Mouse (Mus musculus) duodenum, adult 2 months (tissue): ENCODE results near the gene Adh7. TPM values are rescaled to one million over a fixed set of nuclear protein-coding genes. Genes with fewer than 3 reads are reported as not detected.

ENCODE experiments used
- polyA plus RNA-seq: library from polyadenylated mRNA; depleted of rRNA; stranded (reverse); fragments of >200 nt; gene quantifications from 2 replicates; pipeline ENCODE4 v1.2.3, GENCODE M21; 2012; ENCODE audit warnings: low replicate concordance; rRNA removed

Adh7 gene
- 0.21 and 0.28 TPM in 2 replicates for polyA plus RNA-seq

DNA sequence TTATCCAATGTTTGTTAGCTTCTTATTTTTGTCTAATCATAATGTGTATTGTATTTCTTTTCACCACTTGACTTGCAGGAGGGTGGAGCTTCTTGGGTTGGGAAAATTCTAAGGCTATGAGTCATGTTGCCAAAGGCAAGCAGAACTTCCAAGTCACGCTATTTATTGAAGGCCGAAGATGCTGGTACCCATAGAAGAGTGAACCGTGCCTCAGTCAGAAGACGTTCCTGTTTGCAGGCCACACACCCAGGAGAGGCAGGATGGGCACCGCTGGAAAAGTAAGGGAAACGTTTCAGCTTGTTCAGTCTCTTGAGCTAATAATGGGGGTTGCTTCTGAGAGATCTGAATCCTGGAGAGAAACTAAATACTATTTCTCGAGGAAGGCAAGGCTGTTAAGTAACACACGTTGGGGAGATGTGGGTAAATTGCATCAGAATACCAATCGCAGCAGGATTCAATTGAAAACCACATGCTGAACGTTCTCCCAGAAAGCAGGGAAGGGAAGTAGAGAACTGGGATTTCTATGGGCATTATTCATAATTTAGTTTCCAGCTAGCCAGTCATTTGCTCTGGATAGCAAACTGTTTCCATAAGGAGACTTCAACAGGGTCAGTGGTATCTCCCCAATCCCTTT is at the start of gene Adh7:
Adh7 (plus strand) TSS at position 130 of the 634 bp plus-strand sequence.

DNA sequence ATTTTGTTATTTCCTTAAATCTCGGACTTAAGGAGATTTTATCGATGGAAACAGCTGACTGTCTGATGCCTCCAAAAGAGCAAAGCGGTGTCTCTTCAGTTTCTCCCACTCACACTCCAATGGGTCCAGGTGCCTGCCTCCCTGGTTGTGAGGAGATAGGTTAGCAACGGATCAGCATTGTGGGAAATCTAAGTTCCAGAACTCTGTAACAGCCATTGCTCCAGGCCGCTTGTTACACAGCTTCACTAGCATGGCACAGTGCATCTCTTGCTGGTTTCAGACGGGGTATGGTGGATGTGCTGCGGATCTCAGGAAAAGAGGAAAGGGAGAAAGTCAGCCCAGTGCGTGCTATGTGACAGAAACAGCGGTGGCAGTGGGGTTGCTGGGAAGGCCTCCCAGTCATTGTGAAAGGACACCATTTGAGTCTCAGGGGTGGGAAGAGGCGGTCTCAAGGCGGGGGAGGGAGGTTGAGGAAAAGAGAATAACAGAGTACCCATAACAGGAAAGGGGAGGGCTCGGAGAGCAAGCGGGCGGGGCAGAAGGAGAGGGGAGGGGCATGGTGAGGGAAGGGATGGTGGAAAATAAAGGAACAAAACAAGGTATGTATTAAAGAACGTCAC is 23.8 kb upstream of the Adh7 start, which contains the start of gene 4930579F01Rik:
4930579F01Rik (minus strand) TSS at position 143 of the 620 bp plus-strand sequence.

DNA sequence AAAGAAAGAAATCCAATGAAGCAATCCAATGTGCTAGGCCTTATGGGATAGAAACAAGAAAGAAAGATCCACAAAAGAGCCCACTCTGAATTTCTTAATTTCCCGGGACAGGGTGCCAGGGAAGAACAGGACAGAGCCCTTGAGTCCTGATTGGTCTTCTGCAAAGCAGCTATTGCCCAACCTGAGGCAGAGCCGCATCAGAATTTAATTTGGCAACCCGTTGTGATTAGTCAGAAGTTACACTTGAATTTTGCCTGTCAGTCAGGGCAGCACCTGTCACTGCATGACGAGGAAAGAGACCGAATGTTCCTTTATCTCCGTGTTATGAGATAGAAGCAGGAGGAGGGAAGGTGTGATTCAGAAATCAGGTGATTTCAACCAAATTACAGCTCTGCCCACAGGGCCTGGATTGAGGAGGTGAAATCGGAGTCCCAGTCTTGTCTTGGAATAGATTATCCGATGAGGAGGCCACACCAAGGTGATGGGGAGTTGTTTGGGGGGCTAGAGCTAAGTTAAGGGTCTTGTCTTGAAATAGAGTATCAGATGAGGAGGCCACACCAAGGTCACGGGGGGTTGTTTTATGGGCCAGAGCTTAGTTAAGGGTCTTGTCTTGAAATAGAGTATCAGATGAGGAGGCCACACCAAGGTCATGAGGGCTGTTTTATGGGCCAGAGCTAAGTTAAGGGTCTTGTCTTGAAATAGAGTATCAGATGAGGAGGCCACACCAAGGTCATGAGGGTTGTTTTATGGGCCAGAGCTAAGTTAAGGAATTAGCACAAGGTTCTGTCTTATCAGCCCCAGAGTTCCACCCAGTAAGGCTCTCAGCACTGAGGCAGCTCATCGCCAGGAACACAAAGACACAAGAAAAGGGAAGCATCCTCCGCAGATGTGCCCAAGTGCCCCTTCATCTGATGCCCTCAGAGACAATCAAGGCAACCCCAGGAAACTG is 43.4 kb downstream of the Adh7 start, which contains the start of gene Adh1:
Adh1 (plus strand) TSS at position 271 of the 949 bp plus-strand sequence.

Other genes with a start within 250 kb of the Adh7 start
- gene Dapp1, start 236.2 kb upstream of the Adh7 start, polyA plus RNA-seq = 4.7 and 9.3 TPM in 2 replicates
- gene 1110002E22Rik, start 152.7 kb upstream of the Adh7 start, polyA plus RNA-seq = not detected in 2 replicates
- gene Gm5105, start 150.4 kb upstream of the Adh7 start, polyA plus RNA-seq = 0.15 and 0.19 TPM in 2 replicates
- gene Trmt10a, start 74.3 kb upstream of the Adh7 start, polyA plus RNA-seq = 0.06 and 0.47 TPM in 2 replicates
- gene Mttp, start 72.8 kb upstream of the Adh7 start, polyA plus RNA-seq = 78.2 and 79.6 TPM in 2 replicates
- not detected in 2 replicates for gene 4930579F01Rik, start 23.9 kb upstream of the Adh7 start, polyA plus RNA-seq
- 308 and 385 TPM in 2 replicates for gene Adh1, start 43.2 kb downstream of the Adh7 start, polyA plus RNA-seq
- 93.2 and 104 TPM in 2 replicates for gene Adh6a, start 95.5 kb downstream of the Adh7 start, polyA plus RNA-seq
- gene Adh6b, start 124.0 kb downstream of the Adh7 start, polyA plus RNA-seq = not detected in 2 replicates
- gene Adh4, start 197.7 kb downstream of the Adh7 start, polyA plus RNA-seq = 3.4 and 9.0 TPM in 2 replicates
- 7.3 and 9.5 TPM in 2 replicates for gene Adh5, start 225.3 kb downstream of the Adh7 start, polyA plus RNA-seq